Mouse (Mus musculus) c-Kit-positive CD71-positive TER-119-positive erythroid progenitor cells, embryonic 14.5 days (primary cell): ENCODE results near the gene Tm9sf4.
A peak's percentile ranks its signal among the peaks of the same experiment; 100 is the strongest.

Source experiments
- DNase-seq: peaks from one replicate; pipeline ENCODE4 v3.0.0-alpha.2; 2013; ENCODE audit warnings: low spot score

Tm9sf4 gene

DNA sequence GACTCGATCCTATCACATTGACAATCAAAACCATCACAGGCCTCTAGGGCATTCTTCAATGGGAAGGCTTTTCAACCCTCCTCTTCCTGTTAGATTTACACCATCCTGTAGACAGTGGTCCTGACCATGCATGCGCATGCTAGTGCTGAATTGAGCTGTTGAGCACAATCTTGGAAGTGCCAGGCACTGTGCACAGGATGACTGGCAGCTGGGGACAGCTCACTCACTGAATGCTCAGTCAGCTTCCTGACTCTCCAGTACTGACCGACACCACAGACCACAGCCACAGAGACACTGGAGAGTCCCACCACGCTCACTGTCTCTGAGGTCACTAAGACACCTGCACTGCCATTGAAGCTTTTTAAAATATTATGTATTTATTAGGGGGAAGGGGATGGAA lies 54.3 kb downstream of the Tm9sf4 start:
- no peak for DNase-seq

DNA sequence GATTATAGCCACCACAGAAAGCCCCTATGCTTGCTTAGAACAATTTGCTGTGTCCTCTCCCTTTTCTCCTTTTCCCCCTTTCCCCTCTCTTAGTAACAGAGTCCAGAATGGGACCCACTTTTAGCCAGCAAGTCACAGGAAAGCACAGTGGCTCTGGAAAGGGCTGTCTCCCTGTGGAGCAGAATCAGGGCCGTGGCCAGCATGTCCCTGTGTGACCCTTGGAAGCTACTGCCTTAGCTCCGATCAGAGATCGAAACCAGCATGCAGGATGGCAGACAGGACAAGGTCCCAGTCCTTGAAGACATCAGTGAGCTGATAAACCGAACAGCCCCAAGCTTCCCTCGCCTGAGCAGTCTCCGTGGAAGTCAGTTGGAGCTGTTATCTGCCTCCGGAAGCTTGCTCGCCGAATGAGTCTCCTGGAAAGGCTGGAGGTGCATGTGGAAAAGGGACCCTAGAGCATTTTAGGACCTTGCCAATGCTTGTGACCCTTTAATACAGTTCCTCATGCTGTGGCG lies 56.8 kb downstream of the Tm9sf4 start:
- DNase-seq: no peak

DNA sequence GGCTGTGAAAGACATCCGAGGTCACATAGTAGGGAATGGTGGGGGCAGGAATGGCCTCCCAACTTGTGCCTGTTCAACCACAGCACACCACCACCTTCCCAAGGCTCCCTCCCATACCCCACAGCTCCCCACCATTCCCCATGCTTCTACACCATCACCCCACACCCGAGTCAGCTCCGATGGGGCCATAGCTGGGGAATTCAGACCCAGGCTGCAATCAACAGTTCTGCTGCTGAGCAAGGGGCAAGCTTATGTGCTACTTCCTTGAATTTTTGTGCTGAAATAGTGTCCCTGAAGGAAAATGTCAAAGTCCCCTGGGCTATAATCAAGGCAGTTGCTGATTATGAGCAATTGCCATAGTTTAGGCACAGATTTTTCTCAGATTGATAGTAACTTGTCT lies 57.4 kb downstream of the Tm9sf4 start:
- no peak for DNase-seq

DNA sequence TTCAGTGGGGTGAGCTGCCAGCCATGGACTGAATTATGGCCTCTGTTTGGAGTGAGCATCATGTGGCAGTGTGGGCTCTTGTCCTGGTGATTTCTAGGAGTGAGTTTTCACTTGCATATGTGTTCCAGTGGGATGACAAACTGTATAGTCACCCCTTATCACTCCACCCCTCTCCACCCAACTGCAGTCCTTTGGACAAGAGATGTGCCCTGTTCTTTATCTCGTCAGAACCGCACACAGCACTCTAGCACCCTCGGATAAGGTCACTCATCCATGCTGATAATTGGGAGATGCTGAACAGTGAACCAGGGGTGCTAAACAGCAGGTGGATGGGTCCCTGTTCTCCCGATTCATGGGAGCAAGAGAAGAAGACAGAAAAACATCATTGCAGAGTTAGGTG lies 60.5 kb downstream of the Tm9sf4 start:
- DNase-seq: peak; percentile 77

DNA sequence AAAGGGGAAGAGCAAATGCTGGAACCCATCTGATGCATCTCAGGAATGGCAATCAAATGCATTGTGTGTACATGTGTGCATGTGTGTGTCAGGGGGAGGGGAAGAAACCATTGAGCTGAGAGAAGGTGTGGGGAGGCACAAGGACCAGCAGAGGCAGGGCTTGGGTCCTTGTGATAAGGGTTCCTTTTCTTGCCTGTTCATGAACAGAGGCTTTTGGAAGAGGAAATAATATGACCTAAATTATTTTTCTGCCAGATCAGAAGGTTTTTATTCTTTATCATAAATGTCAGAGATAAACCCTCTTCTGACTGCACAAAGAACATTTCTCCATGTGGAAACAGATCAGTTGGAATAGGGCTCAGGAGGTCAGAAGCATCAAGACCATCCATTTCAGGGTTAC lies 61.0 kb downstream of the Tm9sf4 start:
- no peak for DNase-seq

DNA sequence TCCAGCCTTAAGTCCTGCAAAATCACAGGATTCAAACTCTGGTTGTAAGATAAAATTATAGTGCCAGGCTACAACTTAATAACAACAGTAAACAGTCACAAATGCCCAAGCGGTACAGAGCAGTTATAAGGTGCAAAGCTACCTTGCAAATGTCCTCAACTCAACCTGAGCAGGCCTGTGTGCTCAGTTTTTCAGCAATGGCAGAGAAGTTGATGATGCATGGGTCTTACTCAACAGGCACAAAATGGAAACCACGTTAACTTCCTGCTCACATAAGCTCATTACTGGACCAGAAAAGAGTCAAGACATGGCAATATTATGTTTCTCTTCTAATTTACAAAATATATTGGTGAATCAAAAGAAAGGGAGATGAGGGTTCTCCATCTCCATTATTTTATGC lies 61.5 kb downstream of the Tm9sf4 start:
- no peak for DNase-seq

DNA sequence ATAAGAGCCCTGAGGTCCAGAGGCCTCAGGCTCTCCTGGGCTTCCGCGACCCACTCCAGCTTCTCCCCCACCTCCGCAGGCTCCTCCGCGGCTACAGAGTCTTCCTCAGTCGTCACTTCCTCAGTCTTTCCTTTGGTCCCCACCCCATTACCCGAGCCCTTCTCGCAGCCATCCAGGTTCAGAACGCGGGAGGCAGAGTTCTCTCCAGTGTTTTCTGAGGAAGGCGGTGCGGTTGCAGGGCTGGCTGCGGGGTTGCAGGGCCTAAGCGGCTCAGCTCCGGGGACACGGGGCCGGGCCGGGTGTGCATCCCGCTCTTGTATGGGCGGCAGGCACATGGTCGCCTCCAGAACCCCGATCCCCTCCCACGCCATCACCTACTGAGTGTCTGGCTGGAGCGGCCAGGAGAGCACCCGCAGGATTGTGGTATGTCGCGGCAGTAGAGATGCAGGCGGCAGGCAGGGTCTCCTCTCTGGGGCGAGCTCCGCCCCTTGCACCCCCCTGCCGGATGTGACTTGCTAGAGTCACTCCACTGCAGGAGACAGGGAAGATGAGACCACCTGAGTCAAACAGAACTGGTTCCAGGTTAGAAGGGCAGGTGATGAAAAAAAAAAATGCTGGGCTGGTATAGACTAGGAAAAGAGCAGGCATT lies 64.0 kb downstream of the Tm9sf4 start, which contains the start of gene Tspyl3:
Gene Tspyl3 (minus strand): TSS at position 496 of the 649 bp plus-strand sequence.
- no peak for DNase-seq

DNA sequence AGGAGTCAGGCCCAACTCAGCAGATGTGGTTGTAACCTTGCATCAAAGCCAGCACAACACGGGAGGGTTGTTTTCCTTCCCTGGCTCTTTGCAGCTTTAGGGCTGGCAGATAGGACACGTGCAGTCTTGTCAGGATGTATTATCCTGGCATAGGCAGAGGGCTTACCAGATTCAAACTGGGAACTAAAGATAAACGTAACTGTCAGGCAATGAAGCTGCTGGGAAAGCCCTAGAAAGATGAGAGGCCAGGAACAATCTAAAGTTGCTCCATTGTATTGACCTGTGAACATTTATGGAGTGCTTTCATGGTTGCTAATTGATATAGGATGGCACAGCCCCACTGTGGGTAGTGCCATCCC lies 64.5 kb downstream of the Tm9sf4 start:
- DNase-seq: no peak

DNA sequence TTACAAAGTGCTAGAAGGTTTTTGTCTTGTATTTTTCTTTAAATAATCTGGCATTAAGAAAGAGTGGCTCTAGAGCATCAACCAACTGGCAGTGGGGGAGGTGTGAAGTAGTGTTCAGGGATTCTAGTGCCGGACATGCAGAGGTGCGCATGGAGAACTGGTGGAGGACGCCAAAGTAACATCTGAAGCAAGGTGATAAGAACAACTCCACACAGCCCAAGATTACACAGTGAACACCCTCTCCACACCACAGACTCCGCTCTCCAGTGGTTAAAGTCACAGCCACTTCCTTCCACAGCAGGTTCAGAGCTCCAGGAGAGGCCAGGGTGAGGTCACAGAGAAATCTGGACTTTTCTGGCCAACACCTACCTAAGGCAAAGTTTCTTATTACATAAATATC lies 66.9 kb downstream of the Tm9sf4 start:
- peak; percentile 73 for DNase-seq

DNA sequence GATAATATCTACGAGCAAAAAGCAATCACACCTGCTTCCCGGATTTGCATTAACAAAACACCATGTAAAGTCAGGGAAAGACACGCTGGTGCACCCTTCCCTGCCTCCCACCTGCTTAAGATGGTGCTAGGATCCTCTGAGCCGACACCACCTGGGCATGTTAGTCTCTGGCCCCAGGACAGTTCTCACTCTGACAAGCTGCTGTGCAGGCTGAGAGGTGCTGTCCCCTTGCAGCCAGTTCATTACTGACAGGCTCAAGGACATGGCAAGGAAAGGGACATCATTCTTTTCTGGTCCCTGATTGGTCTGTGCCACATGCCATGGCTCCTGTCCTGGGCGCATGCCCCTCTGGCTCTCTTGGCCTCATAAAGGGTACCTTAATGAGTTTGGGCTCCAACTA lies 67.4 kb downstream of the Tm9sf4 start:
- DNase-seq: no peak

DNA sequence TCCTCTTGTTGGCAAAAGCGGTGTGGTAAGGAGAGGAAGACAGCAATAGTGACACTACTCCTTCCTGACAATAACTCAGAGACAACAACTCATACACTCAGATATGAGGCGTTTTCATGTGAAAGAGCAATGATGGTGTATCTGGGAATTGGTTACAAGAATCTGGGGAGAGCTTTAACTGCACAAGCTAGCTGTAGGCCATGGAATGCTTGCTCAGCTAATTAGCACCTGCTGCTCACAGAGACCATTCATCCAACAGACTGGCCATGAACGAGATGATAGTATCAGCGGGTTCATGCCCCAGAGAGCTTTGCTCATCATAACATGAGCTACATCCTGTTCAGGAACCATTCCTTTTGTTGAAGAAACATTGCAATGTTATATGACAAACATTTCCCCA lies 76.1 kb downstream of the Tm9sf4 start:
- DNase-seq: no peak

DNA sequence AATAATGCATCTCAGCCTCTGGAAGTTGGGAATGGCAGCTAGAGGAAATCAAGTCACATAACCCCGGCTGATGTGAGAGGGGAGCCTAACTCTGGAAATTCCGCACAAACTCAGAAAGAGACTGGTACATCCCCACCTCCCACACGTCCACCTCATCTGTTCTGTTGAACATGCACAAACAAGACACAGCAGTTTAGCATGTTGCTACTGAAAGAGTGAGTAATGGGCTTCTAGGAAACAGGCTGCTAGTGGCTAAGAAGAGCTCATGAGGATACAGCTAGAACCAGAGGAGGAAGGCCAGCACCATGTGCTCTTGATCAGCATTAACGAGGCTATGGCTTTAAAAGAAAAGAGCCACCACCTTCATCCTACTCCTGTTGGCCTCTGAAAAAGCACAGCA lies 76.8 kb downstream of the Tm9sf4 start:
- DNase-seq: no peak

DNA sequence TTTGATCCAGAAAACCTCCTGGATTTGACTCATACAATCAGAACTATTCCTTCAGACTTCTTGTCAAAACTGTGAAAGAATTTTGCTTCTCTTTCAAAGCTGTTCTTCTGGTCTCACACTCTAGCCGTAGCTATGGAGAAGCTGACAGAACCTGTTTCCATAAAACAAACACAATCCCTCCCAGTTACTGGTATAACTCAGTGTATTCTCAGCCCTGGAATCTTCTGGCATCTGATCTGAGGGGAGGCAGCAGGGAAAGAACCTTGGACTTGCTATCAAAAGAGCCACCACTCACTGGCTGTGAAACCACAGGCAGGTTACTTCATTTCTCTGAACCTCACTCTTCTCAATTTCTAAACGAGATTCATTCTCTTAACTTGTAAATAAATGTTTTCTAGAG lies 77.3 kb downstream of the Tm9sf4 start:
- DNase-seq: no peak

DNA sequence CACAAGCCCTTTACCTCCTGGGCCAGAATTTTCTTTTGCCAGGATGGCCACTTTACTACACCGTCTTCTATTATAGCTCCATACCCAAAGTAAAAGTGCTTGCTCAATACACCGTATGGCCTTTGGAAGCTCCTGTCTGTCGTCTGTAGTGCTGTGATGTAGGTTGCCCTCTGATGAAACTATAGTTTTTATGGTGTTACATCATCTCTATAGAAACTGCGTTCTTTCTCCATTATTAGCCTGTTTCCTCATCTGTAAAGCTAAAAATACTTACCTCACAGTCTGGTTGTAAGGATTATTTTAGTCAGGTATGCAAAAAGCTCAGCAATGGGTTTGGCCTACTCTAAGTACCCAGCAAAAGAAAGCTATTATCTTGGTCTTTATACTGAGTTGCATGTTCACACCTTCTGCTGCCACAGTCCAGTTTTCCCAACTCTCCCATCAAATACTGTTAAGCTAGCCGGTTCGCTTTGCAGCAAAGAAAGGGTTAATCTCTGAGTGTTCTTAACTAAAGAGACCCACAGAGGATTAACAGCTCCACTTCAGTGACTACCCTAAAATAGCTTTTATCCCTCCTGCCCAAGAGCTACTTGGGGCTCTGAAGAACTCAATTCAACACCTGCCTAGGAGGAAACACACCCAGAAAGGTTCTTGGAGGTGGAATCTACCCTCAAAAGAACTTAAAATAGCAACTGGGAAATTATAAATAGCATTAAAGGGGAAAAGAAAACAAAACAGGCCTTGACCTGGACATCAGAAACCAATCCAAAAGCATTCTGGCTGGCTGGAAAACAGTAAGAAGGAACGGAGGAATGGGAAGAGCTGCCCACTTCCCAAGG lies 78.1 kb downstream of the Tm9sf4 start:
- no peak for DNase-seq

DNA sequence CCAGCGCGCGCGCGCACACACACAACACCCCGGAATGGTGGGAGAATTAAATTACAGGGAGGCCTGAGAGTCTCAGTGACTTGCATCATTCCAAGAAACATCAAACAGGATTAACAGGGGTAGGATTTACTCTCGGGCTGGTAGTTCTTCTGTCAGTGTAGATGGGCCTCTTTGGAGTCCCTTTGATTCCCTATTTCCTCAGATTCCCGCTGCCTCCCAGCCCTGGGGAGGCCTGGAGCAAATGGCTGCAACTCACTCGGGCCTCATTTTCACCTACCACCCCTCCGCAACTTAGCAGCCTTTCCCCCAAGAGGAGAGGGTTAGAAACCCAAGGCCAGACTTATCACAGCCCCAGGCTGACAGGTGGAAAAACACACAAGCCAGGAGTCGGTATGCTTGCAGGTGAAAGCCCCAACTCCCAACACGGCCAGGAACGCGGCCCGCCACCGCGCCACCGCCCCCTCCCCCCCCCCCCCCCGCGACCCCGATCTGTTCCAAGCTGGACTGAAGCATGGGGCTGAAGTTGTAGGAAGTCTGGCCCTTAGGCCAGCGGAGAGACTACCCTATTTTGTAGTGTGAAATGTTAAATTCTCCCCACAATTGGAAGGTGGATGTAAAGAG lies 78.9 kb downstream of the Tm9sf4 start:
- DNase-seq: no peak

DNA sequence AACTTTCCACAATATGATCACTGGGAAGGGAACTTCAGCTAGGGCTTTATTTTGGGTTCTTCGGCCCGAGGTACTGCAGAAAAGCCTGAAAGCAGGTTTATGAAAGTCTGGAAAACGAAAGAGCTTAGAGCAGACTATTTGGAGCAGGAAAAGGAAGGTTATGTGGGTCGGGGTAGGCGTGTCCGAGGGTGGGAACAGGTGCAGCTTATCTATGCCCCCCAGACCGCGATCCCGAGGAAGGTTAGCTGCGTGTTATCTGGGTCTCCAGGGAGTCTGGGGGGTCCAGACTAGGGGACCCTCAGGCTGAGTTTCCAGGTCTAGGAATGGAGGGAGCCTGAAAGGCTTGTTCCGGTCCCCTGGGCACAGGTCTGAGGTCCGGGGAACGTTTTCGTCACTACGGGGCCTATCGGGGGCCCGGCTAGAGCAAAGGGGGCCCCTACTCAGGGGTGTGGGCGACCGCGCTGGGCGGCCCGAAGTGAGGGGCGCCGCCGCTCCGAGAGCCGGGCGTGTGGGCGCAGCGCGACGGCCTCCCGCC lies 79.7 kb downstream of the Tm9sf4 start:
- DNase-seq: peak; percentile 84

DNA sequence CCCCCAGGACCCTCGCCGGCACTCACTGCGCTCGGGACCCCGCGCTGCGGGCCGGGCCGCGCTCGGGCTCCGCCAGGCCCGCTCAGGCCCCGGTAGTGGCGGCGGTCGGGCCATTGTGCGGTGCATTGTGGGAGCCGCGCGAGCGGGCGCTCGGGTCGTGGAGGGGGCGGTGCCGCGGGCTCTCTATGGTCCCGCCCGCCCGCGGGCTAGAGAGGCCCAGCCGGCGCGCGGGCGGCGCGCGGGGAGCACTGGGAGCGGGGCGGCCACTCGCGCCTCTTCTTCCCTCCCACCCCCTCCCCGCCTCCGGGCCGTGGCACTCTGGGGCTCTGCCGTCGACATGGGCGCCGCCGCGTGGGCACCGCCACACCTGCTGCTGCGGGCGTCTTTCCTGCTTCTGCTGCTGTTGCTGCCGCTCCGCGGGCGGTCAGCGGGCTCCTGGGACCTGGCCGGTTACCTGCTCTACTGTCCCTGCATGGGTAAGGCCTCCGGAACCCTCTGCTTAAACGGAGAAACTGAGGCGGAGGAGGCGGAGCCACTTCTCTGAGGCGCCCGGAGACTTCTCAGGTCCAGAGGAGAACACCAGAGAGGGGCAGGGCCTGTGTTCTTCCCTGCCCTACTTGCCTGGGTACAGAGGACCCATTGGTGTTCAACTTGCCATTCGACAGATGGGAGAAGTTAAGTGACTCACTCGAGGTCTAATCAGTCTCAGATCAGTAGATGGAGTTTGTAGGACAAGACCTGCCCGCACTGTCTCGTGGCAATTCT lies 80.3 kb downstream of the Tm9sf4 start, which contains the start of the genes Plagl2 and Pofut1:
Gene Plagl2 (minus strand): TSS at position 177 of the 765 bp plus-strand sequence.
Gene Pofut1 (plus strand): TSS at position 284 of the 765 bp plus-strand sequence.
- DNase-seq: peak; percentile 89

DNA sequence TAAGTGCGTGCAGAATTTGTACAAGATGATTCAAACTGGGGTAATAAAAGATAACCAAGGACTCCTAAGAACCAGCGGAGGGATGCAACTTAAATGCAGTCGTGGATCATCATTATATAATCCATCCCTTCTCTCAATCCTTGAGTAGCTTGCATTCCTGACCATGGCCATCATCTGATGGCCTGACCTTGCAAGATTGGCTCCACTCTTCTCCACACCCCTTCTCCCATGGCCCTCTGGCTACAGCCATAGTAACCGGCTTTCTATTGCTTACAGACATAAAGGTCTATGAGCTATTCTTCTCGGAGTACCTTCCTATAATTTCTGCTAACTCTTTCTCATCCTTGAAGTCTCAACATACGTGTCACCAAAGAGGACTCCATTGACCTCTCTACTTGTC lies 81.1 kb downstream of the Tm9sf4 start:
- no peak for DNase-seq

DNA sequence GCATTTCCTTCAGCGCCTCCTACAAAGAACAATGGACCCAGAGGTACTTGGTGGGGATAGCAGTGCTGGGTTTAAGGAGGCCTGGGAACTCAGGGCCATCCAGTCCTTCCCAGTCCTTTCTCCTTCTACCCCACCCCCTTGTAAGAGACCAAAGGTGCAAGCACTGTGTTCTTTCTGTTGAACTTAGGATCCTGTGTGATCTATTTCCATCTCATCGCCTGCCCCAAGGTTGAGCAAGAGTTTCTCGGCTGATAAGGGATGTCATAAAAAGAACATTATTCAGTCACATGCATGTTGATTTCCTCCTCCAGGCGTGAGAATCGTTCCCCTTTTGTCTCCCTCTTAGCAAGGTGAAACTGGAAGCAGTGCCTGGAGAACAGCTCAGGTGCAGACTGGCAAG lies 88.6 kb downstream of the Tm9sf4 start:
- DNase-seq: no peak

DNA sequence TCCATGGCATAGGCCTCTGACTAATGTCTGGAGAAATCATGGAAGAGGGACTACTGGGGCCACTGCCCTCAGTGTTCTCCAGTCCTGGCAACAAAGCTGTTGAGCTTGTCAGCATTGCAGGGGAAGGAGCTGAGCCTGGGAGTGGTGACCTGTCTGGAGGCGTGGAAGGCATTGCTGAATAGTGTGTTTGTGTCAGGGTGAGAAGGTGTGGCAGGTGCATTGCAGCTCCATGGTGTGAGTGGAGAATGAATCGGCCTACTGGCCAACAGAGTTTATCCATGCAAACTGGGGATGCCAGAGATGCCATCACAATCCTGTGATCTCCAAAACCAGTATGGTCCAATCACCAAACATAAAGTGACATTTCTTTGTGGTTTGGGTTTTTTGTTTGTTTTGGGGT lies 95.5 kb downstream of the Tm9sf4 start:
- DNase-seq: no peak

DNA sequence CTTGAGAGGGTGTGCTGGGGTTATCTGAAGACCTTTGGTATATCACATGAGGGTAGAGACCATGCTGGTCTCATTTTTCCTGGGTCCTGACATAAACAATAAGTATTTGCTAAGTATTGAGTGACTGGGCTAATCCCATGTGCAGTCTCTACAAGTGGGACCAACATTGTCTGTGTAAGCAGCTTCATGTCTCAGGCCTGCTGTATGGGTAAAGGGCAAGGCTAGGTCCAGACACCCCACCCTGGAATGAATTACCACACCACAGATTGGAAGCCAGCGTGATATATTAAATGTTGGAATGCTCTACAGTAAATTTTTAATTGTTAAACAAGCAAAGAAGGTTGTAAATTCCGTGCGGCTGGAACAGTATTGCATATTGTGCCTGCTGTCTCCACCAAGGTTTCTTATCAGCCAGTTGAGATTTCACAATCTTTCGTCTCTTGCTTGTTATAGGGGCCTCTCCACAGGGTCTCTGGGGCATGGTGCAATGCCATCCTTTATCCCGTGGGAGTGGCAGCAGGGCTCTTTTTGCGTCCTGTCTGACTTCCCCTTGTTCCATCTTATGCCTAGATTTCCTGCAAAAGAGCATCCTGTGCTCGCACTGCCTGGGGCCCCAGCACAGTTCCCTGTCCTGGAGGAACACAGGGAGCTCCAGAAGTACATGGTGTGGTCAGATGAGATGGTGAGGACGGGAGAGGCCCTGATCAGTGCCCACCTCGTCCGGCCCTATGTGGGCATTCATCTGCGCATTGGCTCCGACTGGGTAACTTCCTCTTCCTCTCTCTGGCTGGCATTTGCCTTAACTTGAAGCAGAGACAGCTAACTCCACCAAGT lies 98.1 kb downstream of the Tm9sf4 start:
- no peak for DNase-seq
